10 mouse cellular contexts compared by ENCODE assay signal in genomic region chr9:107637070-107637469, GRCm38 (mm10). TPM values are rescaled to one million over a fixed set of nuclear protein-coding genes. Genes with fewer than 3 reads are reported as not detected.
A peak's percentile ranks its signal among the peaks of the same experiment; 100 is the strongest.
DNase-seq lines count a peak whose midpoint lies in the region; ATAC-seq and TF ChIP-seq lines count a peak whose summit lies in the region.
"Had no signal": no experiment of that assay in that cellular context is flagged by ENCODE, and none has a peak within 500 bp of the region (broad histone marks: within the 10 kb centered on the region; RNA-seq: fewer than 3 reads in every experiment).

No protein-coding gene starts in this region.

- peak; percentile 89 for DNase-seq in heart, adult 11 months
- DNase-seq in heart, postnatal 14 days = no peak
- peak; percentile 90 for DNase-seq in embryo, embryonic 10.5 days (ENCODE audit: low spot score)
- DNase-seq in midbrain, postnatal 0 days (ENCODE audit: low spot score) = peak; percentile 79
- no peak for DNase-seq in gastrocnemius, postnatal 25 days
- DNase-seq in kidney, adult 18-20 months = no peak
- no peak for DNase-seq in gastrocnemius, adult 18-20 months (ENCODE audit: low spot score)
- DNase-seq: kidney, postnatal 25 days; liver, embryonic 13.5 days had no signal

- peak overlapping the region; percentile 9 for H3K9ac ChIP-seq in hindbrain, embryonic 13.5 days
- 0 out of 2 replicates have a peak overlapping the region, but pooled peaks have one; percentile 33 for H3K9ac ChIP-seq in midbrain, postnatal 0 days (replicated peaks; ENCODE audit: low read length, poor library complexity, severe bottlenecking)
- H3K9ac ChIP-seq: liver, embryonic 13.5 days had no signal

- peak; percentile 36 for ATAC-seq in hindbrain, embryonic 13.5 days (ENCODE audit: low FRiP score)
- ATAC-seq in midbrain, postnatal 0 days (ENCODE audit: low FRiP score) = no peak; the same call in 1 of the 2 replicates

- peaks cover 64% of the 10 kb centered on the region for H3K4me1 ChIP-seq in hindbrain, embryonic 13.5 days (replicated peaks)
- peaks cover 14% of the 10 kb centered on the region for H3K4me1 ChIP-seq in midbrain, postnatal 0 days (ENCODE audit: insufficient read depth, low read length)

- H3K4me3 ChIP-seq in hindbrain, embryonic 13.5 days = no peak overlapping the region
- H3K4me3 ChIP-seq in midbrain, postnatal 0 days (ENCODE audit: low read depth, low read length) = no peak overlapping the region
- H3K4me3 ChIP-seq: liver, embryonic 13.5 days had no signal

- 12% methylated on average over 7 of the region's 7 CpGs for WGBS in hindbrain, embryonic 13.5 days
- 13% methylated on average over 7 of the region's 7 CpGs for WGBS in midbrain, postnatal 0 days

- H3K36me3 ChIP-seq in hindbrain, embryonic 13.5 days = no peaks in the 10 kb centered on the region
- no peaks in the 10 kb centered on the region for H3K36me3 ChIP-seq in midbrain, postnatal 0 days (ENCODE audit: insufficient read depth, low read length)

- peak overlapping the region; percentile 36 for H3K4me2 ChIP-seq in hindbrain, embryonic 13.5 days
- H3K4me2 ChIP-seq in midbrain, postnatal 0 days (ENCODE audit: low read depth, low read length, poor library complexity, severe bottlenecking) = no peak overlapping the region
- H3K4me2 ChIP-seq: liver, embryonic 13.5 days had no signal

- TF ChIP-seq CTCF in midbrain, postnatal 0 days (IDR thresholded peaks at IDR 0.05) = no peak

- no peaks in the 10 kb centered on the region for H3K27me3 ChIP-seq in hindbrain, embryonic 13.5 days
- H3K27me3 ChIP-seq in midbrain, postnatal 0 days (ENCODE audit: insufficient read depth, low read length) = no peaks in the 10 kb centered on the region
- H3K27me3 ChIP-seq: liver, embryonic 13.5 days had no signal

- H3K27ac ChIP-seq in hindbrain, embryonic 13.5 days = peak overlapping the region; percentile 89
- peak overlapping the region; percentile 70 for H3K27ac ChIP-seq in midbrain, postnatal 0 days (ENCODE audit: low read depth, low read length)
- H3K27ac ChIP-seq: liver, embryonic 13.5 days had no signal

- intact Hi-C loops in heart, postnatal 14 days (cut with DNase I) = no loop called here

- H3K9me3 ChIP-seq in hindbrain, embryonic 13.5 days = no peaks in the 10 kb centered on the region
- H3K9me3 ChIP-seq in midbrain, postnatal 0 days (ENCODE audit: low read length) = no peaks in the 10 kb centered on the region
- H3K9me3 ChIP-seq: liver, embryonic 13.5 days had no signal

RNA-seq across cellular contexts. Expression of gene Gnai2, which starts 1.9 kb away (rescaled TPM):
- total RNA-seq in heart, postnatal 14 days (2021) = 100 to 1,000 TPM; 318 to 327 TPM
- 335 and 338 TPM in 2 replicates for polyA plus RNA-seq in hindbrain, embryonic 13.5 days (2015; fragmentation: Nextera tagmentation; extraction: Ambion mirVana)
- total RNA-seq in midbrain, postnatal 0 days (2014; rRNA removed) = 224 and 241 TPM in 2 replicates
- polyA plus RNA-seq in midbrain, postnatal 0 days (2015; fragmentation: Nextera tagmentation; extraction: Ambion mirVana) = 260 and 264 TPM in 2 replicates
- total RNA-seq in gastrocnemius, postnatal 25 days (2021) = 10 to 100 TPM; 73.2 to 87.6 TPM
- 10 to 100 TPM; 59.3 to 75.5 TPM for total RNA-seq in gastrocnemius, adult 18-20 months (2021)

RNA-seq across cellular contexts. Expression of gene Sema3b, which starts 28.0 kb away (rescaled TPM):
- 10 to 100 TPM; 11.3 to 12.1 TPM for total RNA-seq in heart, postnatal 14 days (2021)
- polyA plus RNA-seq in hindbrain, embryonic 13.5 days (2015; fragmentation: Nextera tagmentation; extraction: Ambion mirVana) = 3.4 and 4.2 TPM in 2 replicates
- total RNA-seq in midbrain, postnatal 0 days (2014; rRNA removed) = 5.7 and 16.7 TPM in 2 replicates
- polyA plus RNA-seq in midbrain, postnatal 0 days (2015; fragmentation: Nextera tagmentation; extraction: Ambion mirVana) = 4.0 and 5.1 TPM in 2 replicates
- total RNA-seq in gastrocnemius, postnatal 25 days (2021) = 10 to 100 TPM; 18.1 to 19.4 TPM
- 10 to 100 TPM; 11.0 to 11.4 TPM for total RNA-seq in gastrocnemius, adult 18-20 months (2021)

RNA-seq across cellular contexts. Expression of gene Slc38a3, which starts 32.3 kb away (rescaled TPM):
- 10 to 100 TPM; 48.6 to 53.3 TPM for total RNA-seq in heart, postnatal 14 days (2021)
- polyA plus RNA-seq in hindbrain, embryonic 13.5 days (2015; fragmentation: Nextera tagmentation; extraction: Ambion mirVana) = 25.3 and 26.2 TPM in 2 replicates
- total RNA-seq in midbrain, postnatal 0 days (2014; rRNA removed) = 70.0 and 94.5 TPM in 2 replicates
- 37.6 and 44.6 TPM in 2 replicates for polyA plus RNA-seq in midbrain, postnatal 0 days (2015; fragmentation: Nextera tagmentation; extraction: Ambion mirVana)
- total RNA-seq in gastrocnemius, postnatal 25 days (2021) = 10 to 100 TPM; 72.1 to 77.5 TPM
- total RNA-seq in gastrocnemius, adult 18-20 months (2021) = 10 to 100 TPM; 57.7 to 62.0 TPM

RNA-seq across cellular contexts. Expression of gene Gnat1, which starts 42.4 kb away (rescaled TPM):
- not detected for total RNA-seq in heart, postnatal 14 days (2021)
- polyA plus RNA-seq in hindbrain, embryonic 13.5 days (2015; fragmentation: Nextera tagmentation; extraction: Ambion mirVana) = 1.8 TPM in 2 replicates
- 0.52 and 0.55 TPM in 2 replicates for total RNA-seq in midbrain, postnatal 0 days (2014; rRNA removed)
- polyA plus RNA-seq in midbrain, postnatal 0 days (2015; fragmentation: Nextera tagmentation; extraction: Ambion mirVana) = 2.3 and 2.6 TPM in 2 replicates
- not detected for total RNA-seq in gastrocnemius, postnatal 25 days (2021)
- total RNA-seq in gastrocnemius, adult 18-20 months (2021) = not detected

RNA-seq across cellular contexts. Expression of gene Ifrd2, which starts 49.6 kb away (rescaled TPM):
- 10 to 100 TPM; 36.7 to 47.1 TPM for total RNA-seq in heart, postnatal 14 days (2021)
- polyA plus RNA-seq in hindbrain, embryonic 13.5 days (2015; fragmentation: Nextera tagmentation; extraction: Ambion mirVana) = 11.8 and 14.1 TPM in 2 replicates
- total RNA-seq in midbrain, postnatal 0 days (2014; rRNA removed) = 8.4 and 8.9 TPM in 2 replicates
- 6.5 and 7.5 TPM in 2 replicates for polyA plus RNA-seq in midbrain, postnatal 0 days (2015; fragmentation: Nextera tagmentation; extraction: Ambion mirVana)
- 10 to 100 TPM; 44.2 to 45.3 TPM for total RNA-seq in gastrocnemius, postnatal 25 days (2021)
- 10 to 100 TPM; 44.6 to 49.7 TPM for total RNA-seq in gastrocnemius, adult 18-20 months (2021)

Comparison
In these comparisons a context has a peak if more than half of its experiments do, and no peak if none do; other contexts are left out.
1. DNase-seq: peak in heart, adult 11 months (single experiment), embryo, embryonic 10.5 days (single experiment) and midbrain, postnatal 0 days (single experiment); none in heart, postnatal 14 days (0 of 2), gastrocnemius, postnatal 25 days (single experiment), kidney, adult 18-20 months (single experiment) and gastrocnemius, adult 18-20 months (single experiment).